Mouse (Mus musculus) stomach, embryonic 15.5 days (tissue): Measurements from ENCODE around the gene Aspa. TPM values are rescaled to one million over a fixed set of nuclear protein-coding genes. Genes with fewer than 3 reads are reported as not detected.

Experiments
- polyA plus RNA-seq: library from polyadenylated mRNA; unstranded; fragments of >200 nt; fragmentation: Nextera tagmentation; extraction: Ambion mirVana; gene quantifications from 2 replicates; pipeline ENCODE4 v1.2.1, GENCODE M21; 2015

The Aspa gene
- polyA plus RNA-seq, 1 experiment from 2014 or later, result 3.2 TPM

Other genes with a start within 250 kb of the Aspa start
- gene Itgae, start 239.0 kb downstream of the Aspa start, polyA plus RNA-seq, result 0.33 and 0.57 TPM in 2 replicates
- gene Haspin, start 191.3 kb downstream of the Aspa start, polyA plus RNA-seq, result 14.4 and 14.6 TPM in 2 replicates
- 0.14 and 0.30 TPM in 2 replicates for gene P2rx5, start 169.2 kb downstream of the Aspa start, polyA plus RNA-seq
- 111 and 117 TPM in 2 replicates for gene Emc6, start 152.6 kb downstream of the Aspa start, polyA plus RNA-seq
- 208 and 211 TPM in 2 replicates for gene Tax1bp3, start 152.5 kb downstream of the Aspa start, polyA plus RNA-seq
- 17.0 and 18.2 TPM in 2 replicates for gene Ctns, start 130.6 kb downstream of the Aspa start, polyA plus RNA-seq
- 2.8 and 3.6 TPM in 2 replicates for gene Shpk, start 130.1 kb downstream of the Aspa start, polyA plus RNA-seq
- gene Trpv1, start 95.3 kb downstream of the Aspa start, polyA plus RNA-seq, result 0.08 TPM in 1 of 2 replicates, not detected in the other
- 0.12 and 0.22 TPM in 2 replicates for gene Trpv3, start 62.2 kb downstream of the Aspa start, polyA plus RNA-seq
- gene Gm49340, start 145 bp upstream of the Aspa start, polyA plus RNA-seq, result not detected in 2 replicates
- gene Spata22, start 145 bp upstream of the Aspa start, polyA plus RNA-seq, result 0.23 and 0.27 TPM in 2 replicates
- not detected in 2 replicates for gene Olfr20, start 21.2 kb upstream of the Aspa start, polyA plus RNA-seq
- not detected in 2 replicates for gene Olfr376, start 41.6 kb upstream of the Aspa start, polyA plus RNA-seq
- not detected in 2 replicates for gene Olfr1, start 70.0 kb upstream of the Aspa start, polyA plus RNA-seq
- gene Olfr378, start 98.9 kb upstream of the Aspa start, polyA plus RNA-seq, result not detected in 2 replicates
- gene Olfr380, start 127.9 kb upstream of the Aspa start, polyA plus RNA-seq, result not detected in 2 replicates
- not detected in 2 replicates for gene Olfr381, start 162.0 kb upstream of the Aspa start, polyA plus RNA-seq
- gene Olfr382, start 187.6 kb upstream of the Aspa start, polyA plus RNA-seq, result not detected in 2 replicates